Mouse (Mus musculus) stomach, postnatal 0 days (tissue): ENCODE results near the gene Olfr801.

Source experiments
- CTCF ChIP-seq: IDR thresholded peaks from 2 replicates; pipeline ENCODE4 v1.5.1; 2016; ENCODE audit warnings: antibody characterized with exemption, low read depth, mild to moderate bottlenecking, moderate library complexity
- EP300 ChIP-seq: optimal IDR thresholded peaks from 2 replicates; pipeline ENCODE3; 2016; ENCODE audit warnings: antibody characterized with exemption

GRCm38 (mm10) chr10:129673765-129674164 lies at the start of gene Olfr801:
- TF ChIP-seq CTCF = no peak
- no peak for TF ChIP-seq EP300
